Mouse (Mus musculus): ENCODE measurements at regions not wholly inside any gene's neighbourhood (a gene's known extent, or its start where the extent isn't known, plus 50 kb on each side); places are given as distances from the start of the nearest gene placed in this dataset.

DNA sequence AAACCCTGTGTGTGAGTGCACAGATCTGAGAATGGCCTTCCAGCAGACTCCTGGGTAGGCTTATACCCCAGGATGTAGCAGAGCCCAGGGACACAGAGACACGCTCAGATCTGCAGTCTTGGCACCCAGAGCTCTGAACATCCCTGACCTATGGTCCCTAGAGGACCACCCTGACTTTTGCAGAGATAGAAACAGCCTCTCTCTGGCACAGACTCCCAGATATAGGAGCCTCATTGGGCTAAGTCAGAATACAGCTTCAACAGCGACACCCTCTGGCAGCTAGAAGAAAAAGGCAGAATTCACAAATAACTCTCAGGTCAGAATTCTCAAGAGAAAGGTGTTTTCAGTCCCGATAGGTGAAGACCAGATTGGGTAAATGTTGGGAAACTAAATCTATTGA, 115.3 kb upstream of the Clint1 start:
- Histone ChIP-seq H3K4me2 (no peak overlapping the region), H3K36me3 (no peaks in the 10 kb centered on the region), H3K9me3 (no peaks in the 10 kb centered on the region), H3K4me3 (no peak overlapping the region), H3K27me3 (no peaks in the 10 kb centered on the region), H3K27ac (replicated peaks) (no peak overlapping the region), H3K9ac (no peak overlapping the region), H3K4me1 (replicated peaks) (no peaks in the 10 kb centered on the region)
- 49% methylated on average over 3 of the region's 3 CpGs for WGBS
- no peak for ATAC-seq (ENCODE audit: low FRiP score, low read depth)

DNA sequence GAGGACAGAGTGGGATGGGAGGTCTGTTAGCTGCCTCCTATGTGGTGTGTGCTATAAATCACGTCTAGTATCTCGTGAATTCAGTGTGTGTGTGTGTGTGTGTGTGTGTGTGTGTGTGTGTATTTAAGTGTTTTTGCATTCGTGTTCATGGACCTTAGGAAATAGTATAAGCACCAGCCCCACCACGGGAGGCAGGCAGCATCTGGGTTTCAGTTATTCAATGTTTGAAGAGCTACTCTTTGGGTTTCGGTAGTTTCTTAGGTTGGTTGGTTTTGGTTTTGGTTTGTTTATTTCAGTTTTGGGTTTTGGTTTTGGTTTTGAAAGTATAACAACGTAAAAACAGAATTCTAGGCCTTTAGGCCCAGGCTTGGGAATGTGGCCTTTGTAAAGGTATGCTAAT, 113.5 kb upstream of the Clint1 start:
- Histone ChIP-seq H3K36me3 (no peaks in the 10 kb centered on the region), H3K27ac (replicated peaks) (no peak overlapping the region), H3K27me3 (no peaks in the 10 kb centered on the region), H3K4me2 (no peak overlapping the region), H3K9ac (no peak overlapping the region), H3K4me3 (no peak overlapping the region), H3K9me3 (no peaks in the 10 kb centered on the region), H3K4me1 (replicated peaks) (no peaks in the 10 kb centered on the region)
- ATAC-seq (ENCODE audit: low FRiP score, low read depth), result no peak
- 83% methylated on average over 6 of the region's 6 CpGs for WGBS

- no peaks in the 10 kb centered on the region for H3K36me3 ChIP-seq
- no peak overlapping the region for H3K4me2 ChIP-seq
- H3K9me3 ChIP-seq, result no peaks in the 10 kb centered on the region
- H3K4me3 ChIP-seq, result no peak overlapping the region
- H3K27ac ChIP-seq (replicated peaks), result no peak overlapping the region
- no peak for ATAC-seq (ENCODE audit: low FRiP score, low read depth)
- no peaks in the 10 kb centered on the region for H3K4me1 ChIP-seq (replicated peaks)
- no peak overlapping the region for H3K9ac ChIP-seq
- 91% methylated on average over 2 of the region's 2 CpGs for WGBS
- no peaks in the 10 kb centered on the region for H3K27me3 ChIP-seq
Measured at GRCm38 (mm10) chr11:45745941-45746340, 105.9 kb upstream of the Clint1 start.

DNA sequence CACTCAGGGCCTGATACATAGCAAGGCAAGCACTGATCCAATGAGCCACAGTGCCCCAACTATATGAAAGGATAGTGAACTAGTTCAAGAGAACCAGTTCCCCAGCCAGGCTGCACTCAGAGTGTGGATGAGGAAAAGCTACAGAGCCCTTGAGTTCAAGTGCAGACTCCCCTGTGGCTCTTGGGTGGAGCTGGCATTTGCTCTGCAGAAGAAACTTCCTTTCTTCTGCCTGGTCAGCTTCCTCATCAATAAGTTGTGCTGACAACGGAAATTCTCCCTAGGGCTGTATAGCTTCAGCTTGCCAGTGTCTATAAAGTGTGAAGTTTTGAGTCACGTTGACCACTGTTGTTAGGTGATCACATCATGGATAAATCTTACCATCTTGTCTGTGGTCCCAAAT, 101.6 kb upstream of the Clint1 start:
- Histone ChIP-seq H3K4me2 (no peak overlapping the region), H3K9me3 (no peaks in the 10 kb centered on the region), H3K36me3 (no peaks in the 10 kb centered on the region), H3K4me3 (no peak overlapping the region), H3K27me3 (no peaks in the 10 kb centered on the region), H3K4me1 (replicated peaks) (no peaks in the 10 kb centered on the region), H3K9ac (no peak overlapping the region), H3K27ac (replicated peaks) (no peak overlapping the region)
- 78% methylated on average over 2 of the region's 2 CpGs for WGBS
- no peak for ATAC-seq (ENCODE audit: low FRiP score, low read depth)

- WGBS, result 58% methylated on average over 1 of the region's 1 CpGs
- H3K9me3 ChIP-seq, result no peaks in the 10 kb centered on the region
- no peaks in the 10 kb centered on the region for H3K4me1 ChIP-seq (replicated peaks)
- H3K9ac ChIP-seq, result no peak overlapping the region
- H3K36me3 ChIP-seq, result no peaks in the 10 kb centered on the region
- H3K27me3 ChIP-seq, result no peaks in the 10 kb centered on the region
- ATAC-seq (ENCODE audit: low FRiP score, low read depth), result peak; percentile 61; the same call in 1 of the 2 replicates
- H3K27ac ChIP-seq (replicated peaks), result no peak overlapping the region
- H3K4me2 ChIP-seq, result no peak overlapping the region
- H3K4me3 ChIP-seq, result no peak overlapping the region
Measured at GRCm38 (mm10) chr11:45752237-45752636, 99.6 kb upstream of the Clint1 start.

GRCm38 (mm10) chr11:45752791-45753190, 99.1 kb upstream of the Clint1 start:
- no peaks in the 10 kb centered on the region for H3K27me3 ChIP-seq
- no peak overlapping the region for H3K4me3 ChIP-seq
- no peak overlapping the region for H3K27ac ChIP-seq (replicated peaks)
- no peak overlapping the region for H3K9ac ChIP-seq
- H3K4me1 ChIP-seq (replicated peaks), result no peaks in the 10 kb centered on the region
- H3K4me2 ChIP-seq, result no peak overlapping the region
- H3K36me3 ChIP-seq, result no peaks in the 10 kb centered on the region
- no peaks in the 10 kb centered on the region for H3K9me3 ChIP-seq
- 78% methylated on average over 2 of the region's 2 CpGs for WGBS
- ATAC-seq (ENCODE audit: low FRiP score, low read depth), result no peak

GRCm38 (mm10) chr11:45767081-45767480, 84.8 kb upstream of the Clint1 start:
- no peak overlapping the region for H3K9ac ChIP-seq
- H3K27me3 ChIP-seq, result no peaks in the 10 kb centered on the region
- 32% methylated on average over 4 of the region's 4 CpGs for WGBS
- no peaks in the 10 kb centered on the region for H3K9me3 ChIP-seq
- no peak overlapping the region for H3K4me2 ChIP-seq
- H3K36me3 ChIP-seq, result no peaks in the 10 kb centered on the region
- H3K4me3 ChIP-seq, result no peak overlapping the region
- peaks cover 6% of the 10 kb centered on the region; the same call in 1 of the 2 replicates for H3K4me1 ChIP-seq (replicated peaks)
- peak overlapping the region; percentile 45 for H3K27ac ChIP-seq (replicated peaks)
- peak; percentile 73; the same call in 1 of the 2 replicates for ATAC-seq (ENCODE audit: low FRiP score, low read depth)

DNA sequence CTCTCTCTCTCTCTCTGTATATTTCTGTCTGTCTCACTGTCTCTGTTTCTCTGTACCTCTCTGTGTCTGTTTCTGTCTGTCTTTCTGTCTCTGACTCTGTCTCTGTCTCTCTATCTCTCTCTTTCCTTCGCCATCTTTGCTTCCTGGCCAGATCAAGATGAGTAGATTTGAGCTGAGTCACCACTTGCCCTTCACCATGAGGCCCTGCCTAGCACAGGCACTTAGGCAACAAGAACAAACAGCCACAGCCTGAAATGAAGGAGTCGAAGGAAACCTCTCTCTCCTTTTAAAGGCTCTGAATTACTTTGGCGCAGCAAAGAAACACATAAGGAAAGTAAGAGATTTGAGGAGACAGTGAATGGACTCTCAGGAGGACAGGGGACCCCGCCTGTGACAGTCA, 69.4 kb upstream of the Clint1 start:
- H3K27ac ChIP-seq (replicated peaks), result no peak overlapping the region
- no peak for ATAC-seq (ENCODE audit: low FRiP score, low read depth)
- no peak overlapping the region for H3K4me3 ChIP-seq
- H3K9ac ChIP-seq, result no peak overlapping the region
- no peaks in the 10 kb centered on the region for H3K36me3 ChIP-seq
- H3K4me2 ChIP-seq, result no peak overlapping the region
- H3K4me1 ChIP-seq (replicated peaks), result no peaks in the 10 kb centered on the region
- no peaks in the 10 kb centered on the region for H3K27me3 ChIP-seq
- WGBS, result 89% methylated on average over 4 of the region's 4 CpGs
- H3K9me3 ChIP-seq, result no peaks in the 10 kb centered on the region

GRCm38 (mm10) chr11:45785806-45786205, 66.0 kb upstream of the Clint1 start:
- H3K4me2 ChIP-seq, result no peak overlapping the region
- WGBS, result 73% methylated on average over 9 of the region's 9 CpGs
- no peak overlapping the region for H3K9ac ChIP-seq
- H3K9me3 ChIP-seq, result no peaks in the 10 kb centered on the region
- no peaks in the 10 kb centered on the region for H3K27me3 ChIP-seq
- no peak overlapping the region for H3K27ac ChIP-seq (replicated peaks)
- H3K4me3 ChIP-seq, result no peak overlapping the region
- ATAC-seq (ENCODE audit: low FRiP score, low read depth), result no peak; the same call in 1 of the 2 replicates
- H3K4me1 ChIP-seq (replicated peaks), result no peaks in the 10 kb centered on the region
- no peaks in the 10 kb centered on the region for H3K36me3 ChIP-seq

DNA sequence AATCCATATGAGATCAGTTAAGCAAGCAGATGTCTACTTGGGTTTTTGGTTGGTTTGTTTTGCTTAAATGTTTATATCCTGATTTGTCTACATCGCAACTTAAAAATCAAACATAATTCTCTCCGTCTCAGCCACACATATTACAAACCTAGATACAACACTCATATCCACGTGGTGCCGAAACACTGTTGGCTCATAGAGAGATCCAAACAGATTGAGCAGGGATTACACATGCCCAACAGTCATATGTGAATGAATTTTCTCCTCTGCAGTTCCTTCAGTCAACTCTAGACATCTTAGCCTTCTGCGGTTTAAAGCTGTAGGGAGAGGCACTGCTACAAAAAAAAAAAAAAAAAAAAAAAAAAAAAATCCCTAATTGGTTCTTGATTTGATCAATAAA, 64.4 kb upstream of the Clint1 start:
- Histone ChIP-seq H3K9ac (no peak overlapping the region), H3K4me1 (replicated peaks) (no peaks in the 10 kb centered on the region), H3K27me3 (no peaks in the 10 kb centered on the region), H3K9me3 (no peaks in the 10 kb centered on the region), H3K36me3 (no peaks in the 10 kb centered on the region), H3K27ac (replicated peaks) (no peak overlapping the region), H3K4me3 (no peak overlapping the region), H3K4me2 (no peak overlapping the region)
- ATAC-seq (ENCODE audit: low FRiP score, low read depth), result no peak
- 89% methylated on average over 5 of the region's 5 CpGs for WGBS

DNA sequence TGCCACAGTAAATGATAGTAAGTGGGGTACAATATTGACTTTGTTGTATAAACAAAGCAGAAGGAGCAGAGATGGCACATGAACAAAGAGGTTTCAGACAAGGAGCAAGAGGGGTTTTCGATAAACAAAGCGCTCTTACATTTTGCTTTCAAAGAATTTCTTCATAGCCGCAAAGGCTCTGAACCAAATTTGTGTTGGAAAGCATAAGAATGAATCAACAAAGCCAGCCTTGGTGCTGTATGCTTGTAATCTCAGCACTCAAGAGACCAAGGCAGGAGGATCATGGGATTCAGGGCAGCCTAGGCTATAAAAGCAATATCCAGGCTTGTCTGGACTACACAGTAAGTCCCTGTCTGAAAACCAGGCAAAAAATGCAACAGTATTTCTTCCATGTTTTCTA, 62.0 kb upstream of the Clint1 start:
- 82% methylated on average over 3 of the region's 3 CpGs for WGBS
- H3K9me3 ChIP-seq, result no peaks in the 10 kb centered on the region
- ATAC-seq (ENCODE audit: low FRiP score, low read depth), result no peak

DNA sequence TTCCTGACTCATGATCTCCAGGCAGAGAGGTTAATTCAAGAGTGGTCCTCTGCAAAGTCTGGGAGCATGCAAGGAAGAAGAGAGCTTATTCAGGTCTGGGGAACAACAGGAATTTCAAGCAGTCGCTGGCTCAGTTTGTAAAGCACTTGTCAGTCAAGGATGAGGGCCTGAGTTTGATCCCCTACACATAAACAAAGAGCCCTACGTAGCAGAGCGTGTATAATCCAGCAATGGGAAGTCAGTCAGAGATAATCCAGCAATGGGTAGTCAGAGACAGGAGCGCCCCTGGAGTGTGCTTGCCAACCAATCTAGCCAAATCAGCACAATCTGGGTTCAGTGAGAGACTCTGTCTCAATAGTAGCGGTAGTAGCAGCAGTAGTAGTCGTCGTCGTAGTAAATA, 61.3 kb upstream of the Clint1 start:
- H3K4me3 ChIP-seq, result no peak overlapping the region
- no peak overlapping the region for H3K27ac ChIP-seq (replicated peaks)
- H3K4me2 ChIP-seq, result no peak overlapping the region
- no peaks in the 10 kb centered on the region for H3K36me3 ChIP-seq
- H3K9ac ChIP-seq, result no peak overlapping the region
- ATAC-seq (ENCODE audit: low FRiP score, low read depth), result no peak
- H3K9me3 ChIP-seq, result no peaks in the 10 kb centered on the region
- no peaks in the 10 kb centered on the region for H3K27me3 ChIP-seq
- H3K4me1 ChIP-seq (replicated peaks), result 0 out of 2 replicates have a peak, but pooled peaks cover 3% of the 10 kb centered on the region
- WGBS, result 65% methylated on average over 8 of the region's 8 CpGs

More for the DNA sequence above, 62.0 kb upstream of the Clint1 start:
- H3K9ac ChIP-seq, result no peak overlapping the region
- H3K4me2 ChIP-seq, result no peak overlapping the region
- H3K27me3 ChIP-seq, result no peaks in the 10 kb centered on the region
- H3K4me3 ChIP-seq, result no peak overlapping the region
- H3K27ac ChIP-seq (replicated peaks), result no peak overlapping the region
- no peaks in the 10 kb centered on the region for H3K36me3 ChIP-seq
- no peaks in the 10 kb centered on the region for H3K4me1 ChIP-seq (replicated peaks)

DNA sequence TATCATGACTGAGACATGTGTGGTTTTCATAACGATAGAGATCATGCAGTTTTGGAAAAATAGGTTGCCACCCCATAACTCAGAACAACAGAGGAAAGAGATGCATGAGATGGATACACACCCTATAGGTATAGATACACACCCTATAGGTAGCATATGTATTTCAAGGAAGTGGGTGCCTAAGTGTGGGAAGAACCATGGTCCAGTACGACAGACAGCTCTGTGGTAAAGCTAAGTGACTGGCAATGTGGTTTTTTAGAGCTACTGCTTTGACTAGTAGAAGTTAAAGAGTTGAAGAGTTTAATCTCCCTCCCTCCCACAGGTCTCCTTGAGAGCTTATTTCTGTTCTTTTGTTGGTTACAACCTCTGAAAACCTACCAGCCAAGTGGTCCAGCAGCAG, 60.2 kb upstream of the Clint1 start:
- Histone ChIP-seq H3K4me2 (no peak overlapping the region), H3K36me3 (no peaks in the 10 kb centered on the region), H3K9me3 (no peaks in the 10 kb centered on the region), H3K9ac (no peak overlapping the region), H3K27ac (replicated peaks) (no peak overlapping the region), H3K27me3 (no peaks in the 10 kb centered on the region), H3K4me1 (replicated peaks) (0 out of 2 replicates have a peak, but pooled peaks cover 5% of the 10 kb centered on the region), H3K4me3 (no peak overlapping the region)
- WGBS, result 97% methylated on average over 2 of the region's 2 CpGs
- ATAC-seq (ENCODE audit: low FRiP score, low read depth), result no peak

Data from hindbrain, embryonic 15.5 days (tissue).